Mouse (Mus musculus): ENCODE results near the gene Uap1. TPM values are rescaled to one million over a fixed set of nuclear protein-coding genes. Genes with fewer than 3 reads are reported as not detected.
"Not testable (repeated sequence)": the region's sequence is repeated elsewhere in the genome, so short reads cannot be mapped to it uniquely, and the experiment has no call there.

Gene Uap1
- polyA plus RNA-seq, 2 experiments from 2014 or later = 12.9 to 18.1 TPM

- ATAC-seq = no peak
Observed at GRCm38 (mm10) chr1:170110516-170111332, 64.0 kb downstream of the Uap1 start, which contains the start of gene Ddr2. Gene Ddr2 (minus strand): TSS chr1:170110762.

GRCm38 (mm10) chr1:170109776-170110515 is 64.8 kb downstream of the Uap1 start:
- no peak for ATAC-seq

GRCm38 (mm10) chr1:170102814-170103213 is 71.9 kb downstream of the Uap1 start:
- not testable (repeated sequence) for ATAC-seq

Other genes with a start within 250 kb of the Uap1 start
- not detected for gene Ccdc190, start 246.3 kb downstream of the Uap1 start, polyA plus RNA-seq (2017; shearing (Covaris generic))
- gene Hsd17b7, start 205.7 kb downstream of the Uap1 start, polyA plus RNA-seq (2017; shearing (Covaris generic)) = 10 to 100 TPM in 1 of 2 experiments, 1 to 10 TPM in 1; 9.4 to 13.9 TPM
- not detected for gene Ddr2, start 64.2 kb downstream of the Uap1 start, polyA plus RNA-seq (2017; shearing (Covaris generic))
- gene Uhmk1, start 40.4 kb upstream of the Uap1 start, polyA plus RNA-seq (2017; shearing (Covaris generic)) = 10 to 100 TPM in 1 of 2 experiments, 1 to 10 TPM in 1; 10.0 to 12.1 TPM
- not detected for gene Sh2d1b2, start 57.8 kb upstream of the Uap1 start, polyA plus RNA-seq (2017; shearing (Covaris generic))
- not detected for gene Sh2d1b1, start 102.4 kb upstream of the Uap1 start, polyA plus RNA-seq (2017; shearing (Covaris generic))
- not detected for gene Gm7694, start 131.4 kb upstream of the Uap1 start, polyA plus RNA-seq (2017; shearing (Covaris generic))
- gene Spata46, start 133.8 kb upstream of the Uap1 start, polyA plus RNA-seq (2017; shearing (Covaris generic)) = not detected